Mouse (Mus musculus): ENCODE data around the gene Ptpn3. TPM values are rescaled to one million over a fixed set of nuclear protein-coding genes. Genes with fewer than 3 reads are reported as not detected.
"Not testable (repeated sequence)": the region's sequence is repeated elsewhere in the genome, so short reads cannot be mapped to it uniquely, and the experiment has no call there.

The Ptpn3 gene
- total RNA-seq, 2 experiments from 2014 or later: 68.4 to 77.7 TPM

DNA sequence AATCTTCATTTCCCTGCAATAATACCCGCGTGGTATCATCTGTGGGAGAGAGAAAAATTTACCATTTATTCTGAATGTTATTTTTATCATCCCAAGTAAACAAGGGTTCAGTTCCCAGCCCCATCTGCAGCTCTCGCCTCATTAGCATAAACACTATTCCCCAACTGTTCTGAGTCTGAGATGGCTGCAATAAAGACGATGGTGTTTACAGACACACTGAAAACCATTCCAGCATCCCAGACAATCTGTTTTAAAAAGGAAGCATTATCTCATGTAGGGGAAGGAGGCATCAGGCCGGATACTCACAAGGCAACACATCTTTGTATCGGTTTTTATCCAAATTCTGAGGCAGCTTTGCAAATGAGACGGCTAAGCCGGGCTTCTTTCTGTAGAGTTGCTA is 95.7 kb downstream of the Ptpn3 start:
- intact Hi-C loops (cut with DNase I): no loop called here
- TF ChIP-seq CTCF (IDR thresholded peaks at IDR 0.05): no peak
- DNase-seq (ENCODE audit: extremely low spot score in 1 of 2, low spot score in 2 of 2): no peak
- Histone ChIP-seq H3K27ac (no peak overlapping the region), H3K4me3 (no peak overlapping the region)

DNA sequence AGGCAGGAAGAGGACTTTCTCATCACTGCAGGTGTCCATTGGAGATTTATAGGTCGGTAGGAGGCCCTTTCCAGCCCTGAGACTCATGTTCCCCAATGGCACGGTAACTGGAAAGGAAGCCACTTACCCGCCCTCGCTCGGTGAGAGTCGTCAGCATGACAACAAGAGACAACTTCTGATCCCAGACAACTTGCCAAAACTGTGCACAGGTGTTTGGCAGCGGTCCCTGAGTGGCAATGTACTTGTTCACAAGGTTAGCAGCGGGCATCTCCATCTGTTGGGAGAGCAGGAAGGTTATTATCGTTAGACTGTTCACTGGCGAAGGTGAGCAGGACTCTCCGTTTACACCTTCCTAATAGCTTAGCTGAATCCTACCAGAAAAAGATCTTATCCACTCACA is 96.9 kb downstream of the Ptpn3 start:
- intact Hi-C loops (cut with DNase I): no loop called here
- no peak for DNase-seq (ENCODE audit: extremely low spot score in 1 of 2, low spot score in 2 of 2)
- TF ChIP-seq CTCF (IDR thresholded peaks at IDR 0.05): no peak
- Histone ChIP-seq H3K4me3 (no peak overlapping the region), H3K27ac (no peak overlapping the region)

DNA sequence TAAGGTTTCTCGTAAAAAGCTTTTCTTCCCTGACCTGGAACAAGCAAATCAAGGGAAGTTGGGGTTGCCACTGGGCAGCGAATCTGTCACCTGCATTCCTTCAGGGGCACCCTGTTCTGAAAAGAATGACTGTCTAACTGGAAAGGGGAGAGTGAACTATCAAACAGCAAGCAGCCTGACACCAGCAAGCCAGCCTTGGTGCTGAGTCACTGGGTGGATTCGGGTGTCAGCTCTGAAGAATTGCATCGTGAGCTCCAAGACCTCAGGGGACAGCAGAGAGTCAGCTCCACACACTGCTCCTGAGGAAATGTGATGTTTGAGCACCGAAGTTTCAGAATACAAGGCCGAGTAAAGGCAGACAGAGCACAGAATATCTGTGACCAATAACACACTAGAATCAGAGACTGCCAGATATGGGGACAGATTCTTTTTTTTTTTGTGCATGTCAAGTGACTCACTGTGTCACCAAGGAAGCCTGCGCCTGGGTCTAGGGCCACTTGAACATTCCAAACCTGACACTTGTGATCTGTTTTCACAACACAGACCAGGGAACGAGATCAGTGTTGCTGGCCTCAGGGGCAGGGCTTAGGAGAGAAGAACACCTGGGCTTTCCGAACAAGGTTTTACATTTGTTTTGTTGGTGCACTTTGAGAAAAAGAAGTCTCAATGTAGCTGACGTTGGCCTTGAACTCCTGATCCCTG is 98.8 kb downstream of the Ptpn3 start:
- no peak overlapping the region for H3K4me3 ChIP-seq
- no peak; the same call in none of the 2 replicates for TF ChIP-seq CTCF (IDR thresholded peaks at IDR 0.05)
- no peak for DNase-seq (ENCODE audit: extremely low spot score in 1 of 2, low spot score in 2 of 2)
- no peak overlapping the region for H3K27ac ChIP-seq
- intact Hi-C loops (cut with DNase I): no loop called here

DNA sequence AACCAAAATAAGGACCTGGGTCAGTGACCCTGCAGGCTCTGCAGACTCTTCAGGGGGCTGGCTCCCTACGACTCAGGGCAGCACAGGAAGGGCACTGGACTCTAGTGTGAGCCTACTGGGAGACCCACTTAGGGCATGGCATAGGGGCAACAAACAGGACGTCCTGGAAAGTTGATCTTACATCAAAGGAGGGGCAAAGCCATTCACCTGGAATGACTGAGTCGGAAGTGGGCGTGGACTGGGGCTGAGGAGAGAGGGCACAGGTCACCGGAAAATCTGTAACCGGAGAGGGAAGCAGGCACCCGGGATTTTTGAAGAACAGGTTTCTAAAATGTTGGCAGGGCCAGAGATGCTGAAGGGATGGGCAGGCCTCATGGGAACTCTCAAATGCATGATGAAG is 99.5 kb downstream of the Ptpn3 start:
- H3K4me3 ChIP-seq: no peak overlapping the region
- DNase-seq (ENCODE audit: extremely low spot score in 1 of 2, low spot score in 2 of 2): no peak
- TF ChIP-seq CTCF (IDR thresholded peaks at IDR 0.05): no peak
- intact Hi-C loops (cut with DNase I): no loop called here
- H3K27ac ChIP-seq: no peak overlapping the region

GRCm38 (mm10) chr4:57200661-57201060 is 101.0 kb downstream of the Ptpn3 start:
- no peak overlapping the region for H3K27ac ChIP-seq
- DNase-seq (ENCODE audit: extremely low spot score in 1 of 2, low spot score in 2 of 2): no peak
- H3K4me3 ChIP-seq: no peak overlapping the region
- TF ChIP-seq CTCF (IDR thresholded peaks at IDR 0.05): no peak
- intact Hi-C loops (cut with DNase I): no loop called here

DNA sequence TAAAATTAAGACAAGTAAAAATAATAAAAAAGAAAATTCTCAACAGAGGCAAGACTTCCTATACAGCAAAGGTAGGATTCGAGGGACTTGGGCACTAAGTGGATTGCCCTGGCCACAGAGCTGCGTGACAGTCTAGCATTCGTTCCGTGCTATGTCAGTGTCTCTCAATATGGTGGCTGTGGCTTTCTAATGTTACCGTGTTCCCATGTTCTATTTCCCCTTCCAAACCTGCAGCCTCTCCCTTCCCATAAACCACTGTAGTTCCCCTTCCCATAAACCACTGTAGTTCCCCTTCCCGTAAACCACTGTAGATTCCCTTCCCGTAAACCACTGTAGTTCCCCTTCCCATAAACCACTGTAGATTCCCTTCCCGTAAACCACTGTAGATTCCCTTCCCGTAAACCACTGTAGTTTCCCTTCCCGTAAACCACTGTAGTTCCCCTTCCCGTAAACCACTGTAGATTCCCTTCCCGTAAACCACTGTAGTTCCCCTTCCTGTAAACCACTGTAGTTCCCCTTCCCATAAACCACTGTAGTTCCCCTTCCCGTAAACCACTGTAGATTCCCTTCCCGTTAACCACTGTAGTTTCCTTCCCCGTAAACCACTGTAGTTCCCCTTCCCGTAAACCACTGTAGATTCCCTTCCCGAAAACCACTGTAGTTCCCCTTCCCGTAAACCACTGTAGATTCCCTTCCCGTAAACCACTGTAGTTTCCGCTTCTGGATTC is 102.8 kb downstream of the Ptpn3 start:
- intact Hi-C loops (cut with DNase I); H3K4me3 ChIP-seq; H3K27ac ChIP-seq; DNase-seq (ENCODE audit: extremely low spot score in 1 of 2, low spot score in 2 of 2): not testable (repeated sequence)

- intact Hi-C loops (cut with DNase I): no loop called here
- Histone ChIP-seq H3K4me3 (no peak overlapping the region), H3K27ac (peak overlapping the region; percentile 8; the same call in 1 of the 2 replicates)
- no peak for DNase-seq (ENCODE audit: extremely low spot score in 1 of 2, low spot score in 2 of 2)
- TF ChIP-seq CTCF (IDR thresholded peaks at IDR 0.05): no peak
These were observed 109.9 kb downstream of the Ptpn3 start for GRCm38 (mm10) chr4:57191543-57192283.

- Histone ChIP-seq H3K27ac (no peak overlapping the region), H3K4me3 (no peak overlapping the region)
- intact Hi-C loops (cut with DNase I): no loop called here
- DNase-seq (ENCODE audit: extremely low spot score in 1 of 2, low spot score in 2 of 2): no peak
- TF ChIP-seq CTCF (IDR thresholded peaks at IDR 0.05): no peak
These were observed 111.8 kb downstream of the Ptpn3 start for GRCm38 (mm10) chr4:57189881-57190280.

GRCm38 (mm10) chr4:57186035-57186434 is 115.6 kb downstream of the Ptpn3 start:
- no peak for DNase-seq (ENCODE audit: extremely low spot score in 1 of 2, low spot score in 2 of 2)
- TF ChIP-seq CTCF (IDR thresholded peaks at IDR 0.05): no peak

GRCm38 (mm10) chr4:57185462-57185861 is 116.2 kb downstream of the Ptpn3 start:
- no peak for TF ChIP-seq CTCF (IDR thresholded peaks at IDR 0.05)
- Histone ChIP-seq H3K4me3 (no peak overlapping the region), H3K27ac (no peak overlapping the region)
- no peak for DNase-seq (ENCODE audit: extremely low spot score in 1 of 2, low spot score in 2 of 2)
- intact Hi-C loops (cut with DNase I): no loop called here

More at GRCm38 (mm10) chr4:57186035-57186434, 115.6 kb downstream of the Ptpn3 start:
- no peak overlapping the region for H3K4me3 ChIP-seq
- intact Hi-C loops (cut with DNase I): no loop called here
- H3K27ac ChIP-seq: no peak overlapping the region

DNA sequence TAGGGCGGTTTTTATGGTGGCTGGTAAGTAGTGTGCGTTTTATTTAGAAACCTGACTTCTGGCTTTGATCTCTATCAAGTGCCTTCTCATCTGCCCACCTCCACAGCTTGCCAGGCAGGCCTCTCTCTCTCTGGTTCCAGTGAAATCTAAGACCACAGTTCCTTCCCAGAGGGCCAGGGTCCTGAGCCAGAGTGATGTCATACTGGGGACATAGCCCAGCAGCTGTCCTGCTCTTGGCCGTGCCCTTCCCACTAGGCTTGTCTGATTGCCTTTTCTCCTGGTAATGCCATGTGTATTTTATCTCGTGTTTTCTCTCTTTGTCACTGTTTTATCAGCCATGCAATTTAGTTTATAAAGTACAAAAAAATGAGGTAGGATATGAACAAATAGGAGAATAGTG is 118.1 kb downstream of the Ptpn3 start:
- TF ChIP-seq CTCF (IDR thresholded peaks at IDR 0.05): no peak
- intact Hi-C loops (cut with DNase I): loop anchor here (5.0 kb wide), 1 partner anchor 116 kb away; no protein-coding TSS in a partner anchor
- no peak overlapping the region for H3K4me3 ChIP-seq
- no peak overlapping the region for H3K27ac ChIP-seq
- no peak for DNase-seq (ENCODE audit: extremely low spot score in 1 of 2, low spot score in 2 of 2)

- Histone ChIP-seq H3K27ac (no peak overlapping the region), H3K4me3 (no peak overlapping the region)
- DNase-seq (ENCODE audit: extremely low spot score in 1 of 2, low spot score in 2 of 2): no peak
- intact Hi-C loops (cut with DNase I): loop anchor here (5.0 kb wide), 1 partner anchor 114 kb away; no protein-coding TSS in a partner anchor
- peak; percentile 49 for TF ChIP-seq CTCF (IDR thresholded peaks at IDR 0.05)
These were observed 120.1 kb downstream of the Ptpn3 start for GRCm38 (mm10) chr4:57181538-57181937.
